Mouse (Mus musculus) midbrain, embryonic 16.5 days (tissue): Measurements from ENCODE around the gene Slc9a5. TPM values are rescaled to one million over a fixed set of nuclear protein-coding genes. Genes with fewer than 3 reads are reported as not detected.

Experiments
- ATAC-seq: fragments of 200-750 bp; cut with Nextera tagmentation; 2 replicates; pipeline ENCODE4 v1.8.0; 2017; ENCODE audit warnings: moderate TSS enrichment
- H3K27ac ChIP-seq: fragments of 300-500 bp; sonication (generic); 2 replicates; pipeline ENCODE4 v1.5.1; 2014; ENCODE audit warnings: mild to moderate bottlenecking, low read length, mixed read lengths
- H3K27me3 ChIP-seq: fragments of 300-500 bp; sonication (generic); 2 replicates; pipeline ENCODE4 v1.6.1; 2014; ENCODE audit warnings: low read depth, low read length, mixed read lengths; ENCODE audit not compliant: control insufficient read depth, insufficient read depth
- H3K36me3 ChIP-seq: fragments of 300-500 bp; sonication (generic); 2 replicates; pipeline ENCODE4 v1.6.1; 2014; ENCODE audit warnings: mild to moderate bottlenecking, low read length, moderate library complexity, mixed read lengths; ENCODE audit not compliant: control insufficient read depth, insufficient read depth
- H3K4me1 ChIP-seq: fragments of 300-500 bp; sonication (generic); 2 replicates; pipeline ENCODE4 v1.6.1; 2014; ENCODE audit warnings: mild to moderate bottlenecking, low read length, mixed read lengths; ENCODE audit not compliant: control insufficient read depth, insufficient read depth
- H3K4me2 ChIP-seq: fragments of 300-500 bp; sonication (generic); 2 replicates; pipeline ENCODE4 v1.6.1; 2014; ENCODE audit warnings: mild to moderate bottlenecking, low read length, mixed read lengths
- H3K4me3 ChIP-seq: fragments of 300-500 bp; sonication (generic); 2 replicates; pipeline ENCODE4 v1.5.1; 2014; ENCODE audit warnings: low read depth, mild to moderate bottlenecking, low read length, moderate library complexity, mixed read lengths
- H3K9ac ChIP-seq: fragments of 300-500 bp; sonication (generic); 2 replicates; pipeline ENCODE4 v1.6.1; 2014; ENCODE audit warnings: low read depth, low read length, mixed read lengths
- H3K9me3 ChIP-seq: fragments of 300-500 bp; sonication (generic); replicated peaks from 2 replicates; pipeline ENCODE4 v1.6.1; 2014; ENCODE audit warnings: mild to moderate bottlenecking, low read length, mixed read lengths; ENCODE audit not compliant: control insufficient read depth, poor library complexity, severe bottlenecking
- whole genome bisulfite sequencing: fragments of 180-500 bp; shearing (Covaris S2); extraction: QIAGEN DNeasy Blood & Tissue Kit; methylation state at CpG from one replicate; pipeline ENCODE4 v1.1.7; 2014; 5-methylcytosine and 5-hydroxymethylcytosine counted together
- polyA plus RNA-seq: library from polyadenylated mRNA; unstranded; fragments of >200 nt; fragmentation: Nextera tagmentation; extraction: Ambion mirVana; gene quantifications from 2 replicates; pipeline ENCODE4 v1.2.1, GENCODE M21; 2015

The Slc9a5 gene
- polyA plus RNA-seq, 1 experiment from 2014 or later = 15.1 TPM

GRCm38 (mm10) chr8:105336373-105337130 is 12.1 kb upstream of the Slc9a5 start:
- ATAC-seq = peak; percentile 31

GRCm38 (mm10) chr8:105338992-105339391 is 9.7 kb upstream of the Slc9a5 start:
- H3K27me3 ChIP-seq = no peaks in the 10 kb centered on the region
- H3K9me3 ChIP-seq = no peaks in the 10 kb centered on the region
- peaks cover 5% of the 10 kb centered on the region for H3K36me3 ChIP-seq
- no peak overlapping the region for H3K27ac ChIP-seq
- no peak for ATAC-seq
- WGBS = 62% methylated on average over 4 of the region's 4 CpGs
- H3K4me1 ChIP-seq = no peaks in the 10 kb centered on the region
- no peak overlapping the region for H3K4me2 ChIP-seq
- H3K9ac ChIP-seq = no peak overlapping the region
- no peak overlapping the region for H3K4me3 ChIP-seq

More at GRCm38 (mm10) chr8:105336373-105337130, 12.1 kb upstream of the Slc9a5 start:
- H3K36me3 ChIP-seq = peaks cover 10% of the 10 kb centered on the region
- H3K4me3 ChIP-seq = peak overlapping the region; percentile 16
- no peak overlapping the region for H3K27ac ChIP-seq
- H3K9ac ChIP-seq = peak overlapping the region; percentile 38; the same call in 1 of the 2 replicates
- no peaks in the 10 kb centered on the region for H3K27me3 ChIP-seq
- H3K9me3 ChIP-seq = no peaks in the 10 kb centered on the region
- peak overlapping the region; percentile 34 for H3K4me2 ChIP-seq
- 50% methylated on average over 32 of the region's 32 CpGs for WGBS
- no peaks in the 10 kb centered on the region for H3K4me1 ChIP-seq

- 85% methylated on average over 6 of the region's 6 CpGs for WGBS
- no peak overlapping the region for H3K4me3 ChIP-seq
- H3K9me3 ChIP-seq = no peaks in the 10 kb centered on the region
These were observed 8.6 kb upstream of the Slc9a5 start for GRCm38 (mm10) chr8:105339886-105340635.

GRCm38 (mm10) chr8:105341399-105341798 is 7.2 kb upstream of the Slc9a5 start:
- Histone ChIP-seq H3K27ac (no peak overlapping the region), H3K4me3 (no peak overlapping the region), H3K36me3 (no peaks in the 10 kb centered on the region), H3K9ac (no peak overlapping the region), H3K4me2 (no peak overlapping the region), H3K4me1 (no peaks in the 10 kb centered on the region), H3K27me3 (0 out of 2 replicates have a peak, but pooled peaks cover under 1% of the 10 kb centered on the region), H3K9me3 (no peaks in the 10 kb centered on the region)
- WGBS = 42% methylated on average over 8 of the region's 8 CpGs
- no peak for ATAC-seq

More at GRCm38 (mm10) chr8:105339886-105340635, 8.6 kb upstream of the Slc9a5 start:
- Histone ChIP-seq H3K9ac (no peak overlapping the region), H3K4me2 (no peak overlapping the region), H3K36me3 (no peaks in the 10 kb centered on the region), H3K27me3 (no peaks in the 10 kb centered on the region), H3K27ac (no peak overlapping the region), H3K4me1 (no peaks in the 10 kb centered on the region)
- no peak for ATAC-seq

- H3K9me3 ChIP-seq = no peaks in the 10 kb centered on the region
- no peak overlapping the region for H3K4me2 ChIP-seq
- 80% methylated on average over 4 of the region's 4 CpGs for WGBS
- peaks cover 12% of the 10 kb centered on the region; the same call in 1 of the 2 replicates for H3K27me3 ChIP-seq
- ATAC-seq = no peak
- no peaks in the 10 kb centered on the region for H3K36me3 ChIP-seq
- H3K9ac ChIP-seq = no peak overlapping the region
- peaks cover 6% of the 10 kb centered on the region; the same call in 1 of the 2 replicates for H3K4me1 ChIP-seq
- no peak overlapping the region for H3K4me3 ChIP-seq
- no peak overlapping the region for H3K27ac ChIP-seq
These were observed 5.9 kb upstream of the Slc9a5 start for GRCm38 (mm10) chr8:105342768-105343167.

- Histone ChIP-seq H3K27ac (no peak overlapping the region), H3K9ac (no peak overlapping the region), H3K9me3 (no peaks in the 10 kb centered on the region), H3K36me3 (no peaks in the 10 kb centered on the region), H3K4me3 (no peak overlapping the region), H3K4me1 (peaks cover 6% of the 10 kb centered on the region; the same call in 1 of the 2 replicates), H3K4me2 (no peak overlapping the region), H3K27me3 (peaks cover 12% of the 10 kb centered on the region; the same call in 1 of the 2 replicates)
- ATAC-seq = no peak
- WGBS = 79% methylated on average over 6 of the region's 8 CpGs
These were observed 4.7 kb upstream of the Slc9a5 start for GRCm38 (mm10) chr8:105343791-105344574.

GRCm38 (mm10) chr8:105345061-105345975 is 3.3 kb upstream of the Slc9a5 start:
- no peaks in the 10 kb centered on the region for H3K36me3 ChIP-seq
- no peak overlapping the region for H3K9ac ChIP-seq
- H3K4me2 ChIP-seq = no peak overlapping the region
- H3K27me3 ChIP-seq = peaks cover 12% of the 10 kb centered on the region; the same call in 1 of the 2 replicates
- H3K27ac ChIP-seq = no peak overlapping the region
- H3K4me1 ChIP-seq = peaks cover 8% of the 10 kb centered on the region; the same call in 1 of the 2 replicates
- H3K9me3 ChIP-seq = no peaks in the 10 kb centered on the region
- no peak for ATAC-seq
- no peak overlapping the region for H3K4me3 ChIP-seq
- WGBS = 83% methylated on average over 7 of the region's 7 CpGs
